Mouse (Mus musculus) c-Kit-positive CD71-positive TER-119-negative erythroid progenitor cells, embryonic 14.5 days (primary cell): ENCODE data around the gene Col9a3.
A peak's percentile ranks its signal among the peaks of the same experiment; 100 is the strongest.

ENCODE experiments used
- DNase-seq: peaks from one replicate; pipeline ENCODE4 v3.0.0-alpha.2; 2013; ENCODE audit warnings: low read depth

The Col9a3 gene

DNA sequence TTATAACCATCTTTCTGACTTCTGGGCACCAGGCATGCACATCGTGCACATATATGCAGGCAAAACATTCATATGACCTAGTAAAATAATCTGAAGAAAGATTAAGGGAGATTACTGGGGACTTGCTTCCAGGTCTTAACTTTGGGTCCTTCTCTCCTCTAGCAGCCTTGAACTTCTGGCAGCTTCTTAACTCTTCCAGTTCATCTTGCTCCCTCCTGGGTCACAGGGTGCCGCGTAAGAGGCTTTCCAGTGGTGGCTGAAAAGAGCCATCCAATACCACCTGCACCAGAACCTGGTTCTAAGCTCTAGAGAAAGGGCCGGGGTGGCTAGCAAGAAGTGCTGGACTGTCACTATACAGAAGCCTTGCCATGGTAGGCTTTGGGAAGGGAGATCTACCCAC is at the start of gene Col9a3:
Gene Col9a3 (plus strand): TSS at position 301 of the 400 bp plus-strand sequence.
- DNase-seq, result no peak

- DNase-seq, result no peak
These were observed 45.2 kb upstream of the Col9a3 start for GRCm38 (mm10) chr2:180552340-180552739.

DNA sequence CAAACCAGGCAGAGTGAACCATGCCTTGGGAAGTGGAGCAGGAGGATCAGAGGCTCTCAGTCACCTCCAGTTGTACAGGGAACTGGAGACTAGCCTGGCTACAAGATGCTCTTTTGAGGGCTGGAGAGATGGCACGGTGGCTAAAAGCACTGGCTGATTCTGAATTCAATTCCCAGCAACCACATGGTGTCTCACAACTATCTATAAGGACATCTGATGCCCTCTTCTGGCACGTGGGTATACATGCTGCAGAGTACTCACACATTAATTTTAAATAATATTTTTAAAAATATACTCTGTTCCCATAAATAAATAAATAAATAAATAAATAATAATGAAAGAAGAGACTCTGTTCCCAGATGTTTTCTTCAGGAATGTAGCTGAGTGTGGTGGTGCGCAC is 42.4 kb upstream of the Col9a3 start:
- no peak for DNase-seq

- no peak for DNase-seq
These were observed 41.1 kb upstream of the Col9a3 start for GRCm38 (mm10) chr2:180556470-180556869.

GRCm38 (mm10) chr2:180560245-180560644 is 37.3 kb upstream of the Col9a3 start:
- no peak for DNase-seq

- DNase-seq, result no peak
These were observed 35.4 kb upstream of the Col9a3 start for GRCm38 (mm10) chr2:180562146-180562545.

GRCm38 (mm10) chr2:180563296-180563695 is 34.3 kb upstream of the Col9a3 start:
- no peak for DNase-seq

DNA sequence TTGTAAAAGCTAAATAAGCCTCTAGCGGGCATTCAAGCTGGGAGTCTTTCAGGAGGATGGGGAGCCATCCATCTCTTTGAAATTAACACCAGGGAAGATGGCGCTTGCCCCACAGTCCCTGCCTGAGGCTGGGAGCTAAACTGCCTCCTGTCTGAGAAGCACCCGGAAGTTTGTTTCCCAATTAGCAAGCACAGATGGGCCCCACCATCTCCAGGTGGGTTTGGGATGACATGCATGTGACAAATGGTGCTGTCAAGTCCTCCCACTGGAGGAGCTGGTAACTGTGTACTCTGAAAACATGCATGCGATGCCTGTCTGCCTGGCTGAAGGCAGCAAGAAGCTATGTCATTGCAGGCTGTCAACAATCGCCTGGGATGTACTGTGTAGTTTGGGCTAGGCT is 33.7 kb upstream of the Col9a3 start:
- DNase-seq, result no peak

DNA sequence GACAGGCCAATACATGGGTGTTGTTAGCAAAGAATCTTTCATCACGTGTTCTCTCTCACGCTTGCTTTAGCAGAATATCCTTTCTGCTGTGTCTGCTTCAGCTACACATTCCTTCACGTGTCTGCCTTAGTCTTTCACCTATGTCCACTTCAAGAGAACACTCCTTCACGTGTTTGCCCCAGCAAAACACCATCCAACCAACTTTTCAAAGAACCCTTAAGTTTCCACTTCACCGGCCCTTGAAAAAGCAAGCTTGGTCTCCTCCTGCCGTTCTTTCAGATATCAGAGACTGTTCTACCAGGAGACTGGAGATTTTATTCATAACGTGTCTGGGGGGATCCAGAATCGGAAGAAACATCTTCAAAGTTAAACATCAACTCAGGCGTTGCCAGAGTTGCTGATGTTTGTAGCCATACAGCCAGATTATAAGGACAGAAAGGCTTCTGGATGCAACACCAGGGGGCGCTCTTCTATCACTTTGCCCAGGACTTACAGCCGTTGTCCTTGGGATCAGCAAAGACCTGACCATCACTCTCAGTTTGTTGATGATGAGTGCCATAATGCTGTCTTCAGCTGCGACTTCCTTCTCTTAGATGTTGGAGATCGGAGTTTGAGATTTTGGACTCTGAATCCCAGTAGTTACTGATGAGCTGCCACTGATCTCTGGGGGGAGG is 31.2 kb upstream of the Col9a3 start:
- no peak for DNase-seq

DNA sequence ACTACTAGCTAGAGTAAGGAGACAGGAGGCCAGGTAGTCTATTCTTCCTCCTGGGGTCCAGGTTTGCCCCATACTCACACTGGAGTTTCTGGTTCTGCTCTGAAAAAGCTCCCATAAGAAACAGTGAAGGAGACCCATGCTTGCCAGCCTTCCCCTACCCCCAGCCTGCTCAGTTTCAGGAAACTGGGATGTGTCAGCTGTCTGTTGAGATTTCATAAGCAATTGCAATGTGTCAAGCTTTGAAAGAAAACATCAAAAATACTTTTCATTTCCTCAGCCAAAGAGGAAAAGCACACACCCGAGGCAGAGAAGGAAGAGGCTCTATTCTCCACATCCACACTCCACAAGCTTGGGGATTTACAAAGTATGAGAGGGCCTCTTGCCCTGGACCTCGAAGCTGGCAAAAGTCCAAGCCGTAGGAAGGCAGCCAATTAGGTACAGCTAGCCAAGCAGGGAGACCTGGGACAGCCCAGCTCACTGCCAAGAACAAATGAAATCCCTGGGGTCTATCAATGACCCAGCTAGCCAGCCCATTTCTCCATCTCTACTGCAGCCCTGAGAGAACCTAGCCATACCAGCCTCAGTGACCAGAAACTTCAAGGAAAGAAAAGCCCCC is 28.5 kb upstream of the Col9a3 start:
- DNase-seq, result no peak

- no peak for DNase-seq
These were observed 21.1 kb upstream of the Col9a3 start for GRCm38 (mm10) chr2:180576482-180576881.

DNA sequence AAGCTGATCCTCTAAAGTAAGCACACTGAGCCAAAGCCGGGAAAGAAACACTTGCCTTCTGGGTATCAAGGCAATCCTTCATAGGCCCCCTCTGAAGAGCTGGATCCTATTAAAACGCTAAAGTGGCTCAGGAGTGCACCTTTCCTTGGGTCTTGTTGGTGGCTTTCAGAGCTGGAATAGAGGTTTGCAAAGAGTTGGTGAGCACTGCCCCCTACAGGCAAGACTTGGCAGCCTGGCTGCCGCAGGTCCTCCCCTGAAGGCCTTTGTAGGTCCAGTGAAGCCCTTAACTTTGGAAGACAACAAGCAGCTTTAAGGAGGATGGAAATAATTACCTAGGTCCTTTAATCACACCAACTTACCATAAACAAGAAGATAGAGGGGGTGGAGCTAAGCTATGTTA is 18.9 kb upstream of the Col9a3 start:
- no peak for DNase-seq

GRCm38 (mm10) chr2:180581002-180581401 is 16.6 kb upstream of the Col9a3 start, which contains the start of gene Mrgbp:
TSS of gene Mrgbp (plus strand) at chr2:180581304.
- DNase-seq, result no peak

- peak; percentile 87 for DNase-seq
These were observed 15.0 kb upstream of the Col9a3 start for GRCm38 (mm10) chr2:180582481-180583153.

GRCm38 (mm10) chr2:180583154-180583507 is 14.5 kb upstream of the Col9a3 start:
- DNase-seq, result no peak

DNA sequence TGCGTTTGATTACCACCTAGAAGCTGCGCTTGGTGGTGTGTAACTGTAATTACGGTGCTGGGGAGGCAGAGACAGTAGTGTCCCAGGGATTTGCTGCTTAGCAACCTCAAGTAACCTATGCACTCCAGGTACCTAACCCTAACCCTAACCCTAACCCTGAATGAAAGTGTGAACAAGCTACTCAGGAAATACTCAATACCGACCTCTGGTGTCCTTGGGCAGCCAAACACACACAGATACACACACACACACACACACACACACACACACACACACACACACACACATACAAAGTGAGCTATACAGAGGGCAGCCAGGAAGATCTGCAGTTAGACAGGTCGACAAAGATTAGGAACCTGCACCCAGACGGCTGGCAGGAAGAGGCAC is 8.9 kb upstream of the Col9a3 start:
- DNase-seq, result no peak

GRCm38 (mm10) chr2:180589123-180589831 is 8.3 kb upstream of the Col9a3 start, which contains the start of gene Ogfr:
TSS of gene Ogfr (plus strand) at chr2:180589245.
- no peak for DNase-seq

GRCm38 (mm10) chr2:180598157-180598705 is 641 bp downstream of the Col9a3 start:
- DNase-seq, result no peak

GRCm38 (mm10) chr2:180600569-180601021 is 3.0 kb downstream of the Col9a3 start:
- no peak for DNase-seq

- DNase-seq, result no peak
These were observed 7.2 kb downstream of the Col9a3 start for GRCm38 (mm10) chr2:180604781-180605180.

DNA sequence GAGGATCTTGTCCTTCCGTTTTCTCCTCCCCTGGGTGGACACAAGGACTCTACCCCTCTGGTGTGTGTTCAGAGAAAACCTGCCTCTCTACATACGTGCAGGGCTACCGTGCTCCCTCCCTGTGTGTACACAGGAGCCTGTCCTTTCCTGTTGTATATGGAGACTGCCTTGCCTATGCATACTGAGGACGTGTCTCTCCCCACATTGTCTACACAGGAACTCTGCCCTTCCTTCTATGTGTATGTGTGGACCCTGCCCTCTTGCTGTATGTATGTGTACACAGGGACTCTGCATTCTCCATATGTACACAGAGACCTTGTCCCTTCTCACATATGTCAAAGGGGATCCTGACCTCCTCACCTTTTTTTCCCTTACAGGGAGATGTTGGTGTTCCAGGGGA is 12.7 kb downstream of the Col9a3 start:
- DNase-seq, result no peak

- DNase-seq, result no peak
These were observed 14.3 kb downstream of the Col9a3 start for GRCm38 (mm10) chr2:180611882-180612281.
